Mouse (Mus musculus): ENCODE measurements around the gene Ttc30b. TPM values are rescaled to one million over a fixed set of nuclear protein-coding genes. Genes with fewer than 3 reads are reported as not detected.

Ttc30b gene
- polyA plus RNA-seq, 1 experiment: 1.8 TPM

DNA sequence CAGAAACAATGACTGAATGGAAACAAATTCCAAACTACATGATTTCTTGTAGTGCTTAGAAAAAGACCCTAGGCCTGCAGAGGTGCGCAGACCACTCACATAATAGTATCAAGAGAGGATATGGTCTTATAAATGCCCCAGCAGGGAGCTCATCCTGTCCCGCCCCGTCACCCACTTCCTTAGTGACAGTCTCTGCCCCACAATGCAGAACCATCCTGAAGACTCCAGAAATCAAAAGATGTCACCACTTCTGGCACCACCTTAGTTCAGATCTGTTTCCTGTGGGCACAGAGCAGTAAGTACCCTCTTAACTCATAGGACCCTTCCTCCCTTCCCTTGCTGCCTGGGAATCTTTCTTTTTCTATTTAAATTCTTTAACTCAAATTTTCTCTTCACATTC lies 23.3 kb downstream of the Ttc30b start:
- DNase-seq (ENCODE audit: low read depth in 1 of 2, low spot score in 2 of 2): no peak
- no peak overlapping the region for H3K27ac ChIP-seq (ENCODE audit: insufficient read depth, low read length)
- no peak overlapping the region for H3K4me3 ChIP-seq (ENCODE audit: extremely low read depth, insufficient read depth, insufficient read length)
- WGBS: 86% methylated on average over 3 of the region's 3 CpGs
- H3K4me1 ChIP-seq (ENCODE audit: control insufficient read depth, insufficient read depth, insufficient read length): no peaks in the 10 kb centered on the region
- peaks cover 11% of the 10 kb centered on the region for H3K36me3 ChIP-seq (ENCODE audit: control insufficient read depth, insufficient read depth, low read length)
- no peaks in the 10 kb centered on the region for H3K27me3 ChIP-seq (ENCODE audit: control insufficient read depth, insufficient read depth, low read length)
- TF ChIP-seq CTCF (IDR thresholded peaks at IDR 0.05; ENCODE audit: extremely low read depth, insufficient read depth, insufficient read length, insufficient replicate concordance): no peak
- no peak for TF ChIP-seq POLR2A (IDR thresholded peaks at IDR 0.05; ENCODE audit: low read depth, low read length)

GRCm38 (mm10) chr2:75907142-75907541 lies 31.2 kb downstream of the Ttc30b start:
- Histone ChIP-seq H3K27me3 (ENCODE audit: control insufficient read depth, insufficient read depth, low read length) (no peaks in the 10 kb centered on the region), H3K4me3 (ENCODE audit: extremely low read depth, insufficient read depth, insufficient read length) (no peak overlapping the region), H3K4me1 (ENCODE audit: control insufficient read depth, insufficient read depth, insufficient read length) (no peaks in the 10 kb centered on the region), H3K36me3 (ENCODE audit: control insufficient read depth, insufficient read depth, low read length) (peaks cover 8% of the 10 kb centered on the region), H3K27ac (ENCODE audit: insufficient read depth, low read length) (no peak overlapping the region)
- no peak for TF ChIP-seq POLR2A (IDR thresholded peaks at IDR 0.05; ENCODE audit: low read depth, low read length)
- TF ChIP-seq CTCF (IDR thresholded peaks at IDR 0.05; ENCODE audit: extremely low read depth, insufficient read depth, insufficient read length, insufficient replicate concordance): no peak
- no peak for DNase-seq (ENCODE audit: low read depth in 1 of 2, low spot score in 2 of 2)
- WGBS: 10% methylated on average over 1 of the region's 1 CpGs

DNA sequence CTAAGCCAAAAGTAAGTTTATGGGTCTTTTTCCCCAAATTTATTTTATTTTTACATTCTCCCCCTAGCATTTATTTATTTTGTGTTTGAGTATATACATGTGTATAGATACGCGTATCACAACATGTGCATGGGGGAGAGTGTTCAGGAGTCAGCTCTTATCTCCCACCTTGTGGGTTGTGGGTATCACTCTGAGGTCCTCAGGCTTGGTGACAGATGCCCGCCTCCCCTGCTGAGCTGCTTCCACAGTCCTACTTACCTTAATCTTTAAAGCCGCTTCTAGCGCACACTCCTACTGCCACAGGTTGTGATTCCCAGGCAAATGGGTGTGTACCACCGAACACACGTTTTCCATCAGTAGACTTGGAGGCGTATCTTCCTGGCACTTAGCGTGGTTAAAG lies 36.5 kb downstream of the Ttc30b start:
- Histone ChIP-seq H3K36me3 (ENCODE audit: control insufficient read depth, insufficient read depth, low read length) (peaks cover 17% of the 10 kb centered on the region), H3K4me1 (ENCODE audit: control insufficient read depth, insufficient read depth, insufficient read length) (no peaks in the 10 kb centered on the region), H3K4me3 (ENCODE audit: extremely low read depth, insufficient read depth, insufficient read length) (no peak overlapping the region), H3K27me3 (ENCODE audit: control insufficient read depth, insufficient read depth, low read length) (no peaks in the 10 kb centered on the region), H3K27ac (ENCODE audit: insufficient read depth, low read length) (no peak overlapping the region)
- no peak for TF ChIP-seq CTCF (IDR thresholded peaks at IDR 0.05; ENCODE audit: extremely low read depth, insufficient read depth, insufficient read length, insufficient replicate concordance)
- TF ChIP-seq POLR2A (IDR thresholded peaks at IDR 0.05; ENCODE audit: low read depth, low read length): no peak
- 80% methylated on average over 9 of the region's 9 CpGs for WGBS
- no peak for DNase-seq (ENCODE audit: low read depth in 1 of 2, low spot score in 2 of 2)

DNA sequence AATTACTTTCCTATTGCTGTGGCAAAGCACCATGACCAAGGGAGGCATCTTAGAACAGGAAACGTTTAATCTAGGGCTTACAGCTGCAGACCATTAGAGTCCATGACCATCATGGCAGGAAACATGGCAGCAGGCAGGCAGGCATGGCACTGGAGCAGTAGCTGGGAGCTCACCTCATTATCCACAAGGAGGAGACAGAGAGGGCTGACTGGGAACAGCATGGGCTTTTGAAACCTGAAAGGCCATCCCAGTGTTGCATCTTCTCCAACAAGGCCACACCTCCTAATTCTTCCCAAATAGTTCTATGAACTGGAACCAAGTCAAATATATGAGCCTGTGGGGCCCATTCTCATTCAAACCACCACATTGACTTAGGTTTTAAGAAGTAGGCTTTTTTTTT lies 38.1 kb downstream of the Ttc30b start:
- Histone ChIP-seq H3K27ac (ENCODE audit: insufficient read depth, low read length) (no peak overlapping the region), H3K27me3 (ENCODE audit: control insufficient read depth, insufficient read depth, low read length) (no peaks in the 10 kb centered on the region), H3K36me3 (ENCODE audit: control insufficient read depth, insufficient read depth, low read length) (peaks cover 20% of the 10 kb centered on the region), H3K4me3 (ENCODE audit: extremely low read depth, insufficient read depth, insufficient read length) (no peak overlapping the region), H3K4me1 (ENCODE audit: control insufficient read depth, insufficient read depth, insufficient read length) (no peaks in the 10 kb centered on the region)
- WGBS: 93% methylated on average over 1 of the region's 1 CpGs
- no peak for DNase-seq (ENCODE audit: low read depth in 1 of 2, low spot score in 2 of 2)
- TF ChIP-seq POLR2A (IDR thresholded peaks at IDR 0.05; ENCODE audit: low read depth, low read length) (no peak), CTCF (IDR thresholded peaks at IDR 0.05; ENCODE audit: extremely low read depth, insufficient read depth, insufficient read length, insufficient replicate concordance) (no peak)

GRCm38 (mm10) chr2:75895711-75896110 lies 42.7 kb downstream of the Ttc30b start:
- H3K36me3 ChIP-seq (ENCODE audit: control insufficient read depth, insufficient read depth, low read length): peaks cover 11% of the 10 kb centered on the region
- TF ChIP-seq POLR2A (IDR thresholded peaks at IDR 0.05; ENCODE audit: low read depth, low read length) (no peak), CTCF (IDR thresholded peaks at IDR 0.05; ENCODE audit: extremely low read depth, insufficient read depth, insufficient read length, insufficient replicate concordance) (no peak)

GRCm38 (mm10) chr2:75891981-75892380 lies 46.4 kb downstream of the Ttc30b start:
- no peak overlapping the region for H3K27ac ChIP-seq (ENCODE audit: insufficient read depth, low read length)
- TF ChIP-seq CTCF (IDR thresholded peaks at IDR 0.05; ENCODE audit: extremely low read depth, insufficient read depth, insufficient read length, insufficient replicate concordance) (no peak), POLR2A (IDR thresholded peaks at IDR 0.05; ENCODE audit: low read depth, low read length) (no peak)
- H3K27me3 ChIP-seq (ENCODE audit: control insufficient read depth, insufficient read depth, low read length): no peaks in the 10 kb centered on the region
- no peaks in the 10 kb centered on the region for H3K4me1 ChIP-seq (ENCODE audit: control insufficient read depth, insufficient read depth, insufficient read length)
- 58% methylated on average over 4 of the region's 4 CpGs for WGBS
- H3K36me3 ChIP-seq (ENCODE audit: control insufficient read depth, insufficient read depth, low read length): peaks cover 14% of the 10 kb centered on the region
- H3K4me3 ChIP-seq (ENCODE audit: extremely low read depth, insufficient read depth, insufficient read length): no peak overlapping the region
- DNase-seq (ENCODE audit: low read depth in 1 of 2, low spot score in 2 of 2): peak in 1 of 2 experiments; percentile 39

More at GRCm38 (mm10) chr2:75895711-75896110, 42.7 kb downstream of the Ttc30b start:
- Histone ChIP-seq H3K4me3 (ENCODE audit: extremely low read depth, insufficient read depth, insufficient read length) (no peak overlapping the region), H3K27me3 (ENCODE audit: control insufficient read depth, insufficient read depth, low read length) (no peaks in the 10 kb centered on the region), H3K27ac (ENCODE audit: insufficient read depth, low read length) (no peak overlapping the region), H3K4me1 (ENCODE audit: control insufficient read depth, insufficient read depth, insufficient read length) (no peaks in the 10 kb centered on the region)
- no peak for DNase-seq (ENCODE audit: low read depth in 1 of 2, low spot score in 2 of 2)
- 92% methylated on average over 5 of the region's 5 CpGs for WGBS

Other genes starting within 250 kb of the Ttc30b start
- 20.0 and 23.9 TPM in 2 replicates for gene Nfe2l2, start 233.9 kb downstream of the Ttc30b start, polyA plus RNA-seq (2012; rRNA removed)
- 3.5 and 5.1 TPM in 2 replicates for gene Agps, start 106.4 kb downstream of the Ttc30b start, polyA plus RNA-seq (2012; rRNA removed)
- gene Ttc30a2, start 39.6 kb upstream of the Ttc30b start, polyA plus RNA-seq (2012; rRNA removed): 0.07 and 0.12 TPM in 2 replicates
- 1.4 and 1.9 TPM in 2 replicates for gene Ttc30a1, start 43.4 kb upstream of the Ttc30b start, polyA plus RNA-seq (2012; rRNA removed)

Measured in spleen, adult 2 months (tissue).